In the genomic region with DNA sequence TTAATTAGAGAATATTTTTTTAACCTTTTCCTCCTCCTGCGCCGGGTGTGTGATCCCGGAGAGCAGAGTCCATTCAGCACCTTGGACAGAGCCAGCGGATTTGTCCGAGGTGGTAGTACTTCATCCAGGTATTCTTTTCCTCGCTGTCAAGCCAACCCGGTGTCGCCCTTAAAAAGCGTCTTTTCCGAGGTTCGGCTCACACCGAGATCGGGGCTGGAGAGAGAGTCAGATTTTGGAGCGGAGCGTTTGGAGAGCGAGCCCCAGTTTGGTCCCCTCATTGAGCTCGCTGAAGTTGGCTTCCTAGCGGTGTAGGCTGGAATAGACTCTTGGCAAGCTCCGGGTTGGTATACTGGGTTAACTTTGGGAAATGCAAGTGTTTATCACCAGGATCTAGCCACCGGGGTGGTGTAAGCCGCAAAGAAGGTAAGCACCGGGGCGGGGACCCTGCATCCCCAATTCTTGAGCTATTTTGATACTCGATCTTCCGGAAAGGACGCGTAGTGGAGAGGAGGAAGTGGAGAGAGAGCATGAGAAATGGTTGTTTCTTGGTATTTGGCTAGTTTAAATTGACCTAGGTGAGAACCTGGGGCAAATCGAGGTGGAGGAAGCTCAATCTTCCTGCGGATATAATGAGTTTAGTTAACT, we compare ENCODE assay signal across 8 mouse cellular contexts. TPM values are rescaled to one million over a fixed set of nuclear protein-coding genes. Genes with fewer than 3 reads are reported as not detected.
DNase-seq lines count a peak whose midpoint lies in the region; ATAC-seq and TF ChIP-seq lines count a peak whose summit lies in the region.

No protein-coding gene starts in this region.

- H3K4me1 ChIP-seq in forebrain, embryonic 16.5 days (replicated peaks; ENCODE audit: control insufficient read depth, insufficient read depth, low read length), result peaks cover 38% of the 10 kb centered on the region
- H3K4me1 ChIP-seq in intestine, postnatal 0 days (replicated peaks; ENCODE audit: control insufficient read depth, insufficient read depth, low read length), result no peaks in the 10 kb centered on the region
- H3K4me1 ChIP-seq in liver, embryonic 11.5 days (replicated peaks; ENCODE audit: control insufficient read depth, insufficient read depth, low read length), result no peaks in the 10 kb centered on the region; the same call in 1 of the 2 replicates
- peaks cover 26% of the 10 kb centered on the region for H3K4me1 ChIP-seq in olfactory bulb, adult 2 months (ENCODE audit: control insufficient read depth, insufficient read depth, low read length)

- peak overlapping the region; percentile 13; the same call in 1 of the 2 replicates for H3K9ac ChIP-seq in forebrain, embryonic 16.5 days (replicated peaks; ENCODE audit: low read depth, low read length)
- no peak overlapping the region for H3K9ac ChIP-seq in intestine, postnatal 0 days (ENCODE audit: low read depth, low read length)
- H3K9ac ChIP-seq in liver, embryonic 11.5 days (ENCODE audit: low read depth, low read length), result no peak overlapping the region

- peak; percentile 46 for TF ChIP-seq CTCF in left cerebral cortex, adult 2 months (IDR thresholded peaks at IDR 0.05)
- peak; percentile 19; the same call in 1 of the 2 replicates for TF ChIP-seq CTCF in intestine, postnatal 0 days (IDR thresholded peaks at IDR 0.05; ENCODE audit: low read depth)
- TF ChIP-seq CTCF in olfactory bulb, adult 2 months (IDR thresholded peaks at IDR 0.05; ENCODE audit: insufficient read depth, low read depth, low read length), result peak; percentile 16; the same call in 1 of the 2 replicates

- H3K27me3 ChIP-seq in forebrain, embryonic 16.5 days (replicated peaks; ENCODE audit: control insufficient read depth, insufficient read depth, low read length), result peaks cover 37% of the 10 kb centered on the region
- H3K27me3 ChIP-seq in intestine, postnatal 0 days (replicated peaks; ENCODE audit: control insufficient read depth, insufficient read depth, low read length), result peaks cover 63% of the 10 kb centered on the region
- peaks cover 62% of the 10 kb centered on the region for H3K27me3 ChIP-seq in liver, embryonic 11.5 days (replicated peaks; ENCODE audit: control insufficient read depth, insufficient read depth, low read length)

- under 1% methylated on average over 29 of the region's 29 CpGs for WGBS in forebrain, embryonic 16.5 days
- WGBS in intestine, postnatal 0 days, result 2% methylated on average over 29 of the region's 29 CpGs
- WGBS in liver, embryonic 11.5 days, result under 1% methylated on average over 29 of the region's 29 CpGs
- WGBS in olfactory bulb, adult 2 months, result 1% methylated on average over 29 of the region's 29 CpGs

- intact Hi-C loops in left cerebral cortex, adult 2 months (cut with DNase I), result loop anchor here (5.0 kb wide), 6 partner anchors 399 to 1709 kb away; no protein-coding TSS in a partner anchor

- DNase-seq in left cerebral cortex, adult 2 months (ENCODE audit: extremely low spot score in 1 of 2, low spot score in 2 of 2), result peak; percentile 26 to 32
- no peak for DNase-seq in left cerebral cortex, adult 11 months (ENCODE audit: low spot score)
- peak; percentile 72 for DNase-seq in cerebellum, adult 18-20 months
- DNase-seq in liver, embryonic 11.5 days (ENCODE audit: low spot score), result peak; percentile 64
- no peak for DNase-seq in T-cell, adult 2 months (ENCODE audit: low spot score)

- no peak for ATAC-seq in forebrain, embryonic 16.5 days
- 0 out of 2 replicates have a peak, but pooled peaks have one; percentile 31 for ATAC-seq in intestine, postnatal 0 days
- ATAC-seq in liver, embryonic 11.5 days (replicated peaks; ENCODE audit: low FRiP score), result 0 out of 2 replicates have a peak, but pooled peaks have one; percentile 43

- H3K4me3 ChIP-seq in left cerebral cortex, adult 2 months, result peak overlapping the region; percentile 61
- H3K4me3 ChIP-seq in forebrain, embryonic 16.5 days (replicated peaks; ENCODE audit: low read length), result peak overlapping the region; percentile 62
- no peak overlapping the region for H3K4me3 ChIP-seq in intestine, postnatal 0 days (ENCODE audit: low read depth, low read length)
- H3K4me3 ChIP-seq in liver, embryonic 11.5 days (ENCODE audit: low read depth, low read length), result 0 out of 2 replicates have a peak overlapping the region, but pooled peaks have one; percentile 3
- H3K4me3 ChIP-seq in olfactory bulb, adult 2 months (ENCODE audit: insufficient read depth, low read depth, low read length), result peak overlapping the region; percentile 35

- no peaks in the 10 kb centered on the region for H3K36me3 ChIP-seq in forebrain, embryonic 16.5 days (ENCODE audit: control insufficient read depth, insufficient read depth)
- no peaks in the 10 kb centered on the region for H3K36me3 ChIP-seq in intestine, postnatal 0 days (ENCODE audit: control insufficient read depth, insufficient read depth)
- H3K36me3 ChIP-seq in liver, embryonic 11.5 days (ENCODE audit: control insufficient read depth, insufficient read depth, low read length), result no peaks in the 10 kb centered on the region

- peak overlapping the region; percentile 92 for H3K4me2 ChIP-seq in forebrain, embryonic 16.5 days (ENCODE audit: low read length)
- no peak overlapping the region for H3K4me2 ChIP-seq in intestine, postnatal 0 days (replicated peaks; ENCODE audit: low read depth)
- H3K4me2 ChIP-seq in liver, embryonic 11.5 days, result peak overlapping the region; percentile 23

- H3K9me3 ChIP-seq in forebrain, embryonic 16.5 days (ENCODE audit: control insufficient read depth, low read length), result no peaks in the 10 kb centered on the region
- H3K9me3 ChIP-seq in intestine, postnatal 0 days (ENCODE audit: control insufficient read depth), result no peaks in the 10 kb centered on the region
- H3K9me3 ChIP-seq in liver, embryonic 11.5 days (ENCODE audit: control insufficient read depth, low read length), result no peaks in the 10 kb centered on the region

- TF ChIP-seq POLR2A in olfactory bulb, adult 2 months (IDR thresholded peaks at IDR 0.05; ENCODE audit: insufficient read depth, low read depth, low read length), result no peak

- peak overlapping the region; percentile 47 for H3K27ac ChIP-seq in left cerebral cortex, adult 2 months
- H3K27ac ChIP-seq in forebrain, embryonic 16.5 days (ENCODE audit: low read length), result no peak overlapping the region
- H3K27ac ChIP-seq in intestine, postnatal 0 days (ENCODE audit: low read depth, low read length), result no peak overlapping the region
- H3K27ac ChIP-seq in liver, embryonic 11.5 days (ENCODE audit: low read depth, low read length), result no peak overlapping the region
- H3K27ac ChIP-seq in olfactory bulb, adult 2 months (ENCODE audit: insufficient read depth, low read depth, low read length), result no peak overlapping the region

RNA-seq across cellular contexts. Expression of a gene that starts 1.6 kb away (rescaled TPM):
- total RNA-seq in left cerebral cortex, adult 2 months (2021), result 10 to 100 TPM; 35.5 to 39.3 TPM
- 2.2 and 3.0 TPM in 2 replicates for polyA plus RNA-seq in forebrain, embryonic 16.5 days (2015; fragmentation: Nextera tagmentation; extraction: Ambion mirVana)
- 1.6 and 1.7 TPM in 2 replicates for polyA plus RNA-seq in intestine, postnatal 0 days (2015; fragmentation: Nextera tagmentation; extraction: Ambion mirVana)
- polyA plus RNA-seq in liver, embryonic 11.5 days (2014; fragmentation: Nextera tagmentation; extraction: Ambion mirVana), result 0.74 and 0.87 TPM in 2 replicates
- not detected in 2 replicates for polyA plus RNA-seq in olfactory bulb, adult 2 months (2012; ENCODE audit: insufficient read depth, insufficient read length, low replicate concordance, missing spikeins)

Comparison
In these comparisons a context has a peak if more than half of its experiments do, and no peak if none do; other contexts are left out.
1. DNase-seq: peak in left cerebral cortex, adult 2 months (2 of 2), cerebellum, adult 18-20 months (2 of 2) and liver, embryonic 11.5 days (single experiment); none in left cerebral cortex, adult 11 months (single experiment) and T-cell, adult 2 months (single experiment).
2. Peak in every context shown above with its lines, with median percentiles within 50 percentile points of each other: CTCF ChIP-seq.